Mouse (Mus musculus): ENCODE measurements at regions not wholly inside any gene's neighbourhood (a gene's known extent, or its start where the extent isn't known, plus 50 kb on each side); places are given as distances from the start of the nearest gene placed in this dataset.
"Not testable (repeated sequence)": the region's sequence is repeated elsewhere in the genome, so short reads cannot be mapped to it uniquely, and the experiment has no call there.

GRCm38 (mm10) chr12:20196386-20196785 is 242.1 kb downstream of the Gm21863 start:
- DNase-seq (ENCODE audit: low spot score in 2 of 2), result not testable (repeated sequence)

- DNase-seq (ENCODE audit: low spot score in 2 of 2), result not testable (repeated sequence)
Observed at GRCm38 (mm10) chr12:20196905-20197304, 242.6 kb downstream of the Gm21863 start.

- DNase-seq (ENCODE audit: low spot score in 2 of 2), result not testable (repeated sequence)
Observed at GRCm38 (mm10) chr12:20223921-20224320, 269.6 kb downstream of the Gm21863 start.

- not testable (repeated sequence) for DNase-seq (ENCODE audit: low spot score in 2 of 2)
Observed at GRCm38 (mm10) chr12:20226831-20227230, 272.5 kb downstream of the Gm21863 start.

- DNase-seq (ENCODE audit: low spot score in 2 of 2), result peak in 1 of 2 experiments; percentile 0
Observed at GRCm38 (mm10) chr12:20227427-20228160, 273.3 kb downstream of the Gm21863 start.

GRCm38 (mm10) chr12:20228321-20228999 is 274.2 kb downstream of the Gm21863 start:
- DNase-seq (ENCODE audit: low spot score in 2 of 2), result peak in 1 of 2 experiments; percentile 1

- not testable (repeated sequence) for DNase-seq (ENCODE audit: low spot score in 2 of 2)
Observed at GRCm38 (mm10) chr12:20229441-20229840, 275.1 kb downstream of the Gm21863 start.

GRCm38 (mm10) chr12:20230141-20230892 is 276.0 kb downstream of the Gm21863 start:
- peak in 1 of 2 experiments; percentile 1 for DNase-seq (ENCODE audit: low spot score in 2 of 2)

GRCm38 (mm10) chr12:20230893-20231235 is 276.6 kb downstream of the Gm21863 start:
- peak in 1 of 2 experiments; percentile 6 for DNase-seq (ENCODE audit: low spot score in 2 of 2)

- peak; percentile 4 to 13 for DNase-seq (ENCODE audit: low spot score in 2 of 2)
Observed at GRCm38 (mm10) chr12:20231528-20231927, 277.2 kb downstream of the Gm21863 start.

GRCm38 (mm10) chr12:20231986-20232541 is 277.8 kb downstream of the Gm21863 start:
- DNase-seq (ENCODE audit: low spot score in 2 of 2), result peak in 1 of 2 experiments; percentile 4

GRCm38 (mm10) chr12:20232746-20233453 is 278.6 kb downstream of the Gm21863 start:
- peak; percentile 5 to 20 for DNase-seq (ENCODE audit: low spot score in 2 of 2)

- DNase-seq (ENCODE audit: low spot score in 2 of 2), result peak in 1 of 2 experiments; percentile 3
Observed at GRCm38 (mm10) chr12:20233454-20233831, 279.1 kb downstream of the Gm21863 start.

GRCm38 (mm10) chr12:20233871-20234307 is 279.6 kb downstream of the Gm21863 start:
- peak; percentile 11 to 17 for DNase-seq (ENCODE audit: low spot score in 2 of 2)
